Mouse (Mus musculus) midbrain, postnatal 0 days (tissue): Measurements from ENCODE around the gene Adamts1. TPM values are rescaled to one million over a fixed set of nuclear protein-coding genes. Genes with fewer than 3 reads are reported as not detected.

Source experiments
- ATAC-seq: fragments of 200-750 bp; cut with Nextera tagmentation; 2 replicates; pipeline ENCODE4 v1.8.0; 2017; ENCODE audit warnings: moderate number of reproducible peaks, mild to moderate bottlenecking, moderate TSS enrichment, moderate library complexity; ENCODE audit not compliant: low FRiP score
- DNase-seq: peaks from one replicate; pipeline ENCODE4 v3.0.0-alpha.2; 2015; ENCODE audit warnings: low spot score
- H3K27ac ChIP-seq: fragments of 300-500 bp; sonication (generic); 2 replicates; pipeline ENCODE4 v1.5.1; 2014; ENCODE audit warnings: low read depth, mild to moderate bottlenecking, low read length, mixed read lengths
- H3K27me3 ChIP-seq: fragments of 300-500 bp; sonication (generic); 2 replicates; pipeline ENCODE4 v1.6.1; 2014; ENCODE audit warnings: low read length, control low read depth, mixed read lengths; ENCODE audit not compliant: insufficient read depth
- H3K36me3 ChIP-seq: fragments of 300-500 bp; sonication (generic); 2 replicates; pipeline ENCODE4 v1.6.1; 2014; ENCODE audit warnings: low read length, control low read depth, mixed read lengths; ENCODE audit not compliant: insufficient read depth
- H3K4me1 ChIP-seq: fragments of 300-500 bp; sonication (generic); 2 replicates; pipeline ENCODE4 v1.6.1; 2014; ENCODE audit warnings: mild to moderate bottlenecking, control low read depth, antibody characterized with exemption, low read length, mixed read lengths; ENCODE audit not compliant: insufficient read depth
- H3K4me2 ChIP-seq: fragments of 300-500 bp; sonication (generic); 2 replicates; pipeline ENCODE4 v1.6.1; 2014; ENCODE audit warnings: low read depth, mild to moderate bottlenecking, low read length, mixed read lengths; ENCODE audit not compliant: poor library complexity, severe bottlenecking
- H3K4me3 ChIP-seq: fragments of 300-500 bp; sonication (generic); 2 replicates; pipeline ENCODE4 v1.5.1; 2014; ENCODE audit warnings: low read depth, mild to moderate bottlenecking, low read length, moderate library complexity
- H3K9ac ChIP-seq: fragments of 300-500 bp; sonication (generic); replicated peaks from 2 replicates; pipeline ENCODE4 v1.6.1; 2014; ENCODE audit warnings: mild to moderate bottlenecking, low read length, moderate library complexity, mixed read lengths; ENCODE audit not compliant: poor library complexity, severe bottlenecking
- H3K9me3 ChIP-seq: fragments of 300-500 bp; sonication (generic); 2 replicates; pipeline ENCODE4 v1.6.1; 2016; ENCODE audit warnings: low read length, control low read depth
- CTCF ChIP-seq: IDR thresholded peaks from 2 replicates; pipeline ENCODE4 v1.5.1; 2016; ENCODE audit warnings: antibody characterized with exemption, mild to moderate bottlenecking
- WGBS: fragments of 180-500 bp; shearing (Covaris S2); extraction: QIAGEN DNeasy Blood & Tissue Kit; methylation state at CpG from one replicate; pipeline ENCODE4 v1.1.7; 2014; 5-methylcytosine and 5-hydroxymethylcytosine counted together
- polyA plus RNA-seq: library from polyadenylated mRNA; unstranded; fragments of >200 nt; fragmentation: Nextera tagmentation; extraction: Ambion mirVana; gene quantifications from 2 replicates; pipeline ENCODE4 v1.2.1, GENCODE M21; 2015
- total RNA-seq: library from RNA; depleted of rRNA; stranded (reverse); fragments of >200 nt; gene quantifications from 2 replicates; pipeline ENCODE4 v1.2.3, GENCODE M21; 2014

Gene Adamts1
- total and polyA plus RNA-seq, 2 experiments from 2014 or later = 2.8 to 11.9 TPM

DNA sequence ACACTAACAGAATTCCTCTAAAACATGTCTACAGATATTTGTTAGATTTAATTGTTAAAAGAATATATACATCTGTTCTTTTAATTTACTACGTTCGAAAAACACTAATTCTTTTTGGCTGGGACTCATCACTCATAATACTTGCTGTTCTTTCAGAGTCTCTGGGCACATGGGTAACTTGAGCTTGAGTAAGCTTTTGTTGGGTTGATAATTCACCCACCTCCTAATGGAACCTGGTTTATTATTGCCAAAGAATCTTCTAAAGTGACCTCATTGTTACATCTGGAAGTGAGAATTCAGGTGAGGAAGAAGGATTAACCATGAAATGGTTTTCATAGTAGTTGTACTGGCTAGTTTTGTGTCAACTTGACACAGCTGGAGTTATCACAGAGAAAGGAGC lies 21.8 kb downstream of the Adamts1 start:
- Histone ChIP-seq H3K4me1 (no peaks in the 10 kb centered on the region), H3K36me3 (no peaks in the 10 kb centered on the region), H3K27me3 (no peaks in the 10 kb centered on the region), H3K27ac (no peak overlapping the region), H3K4me2 (no peak overlapping the region), H3K9me3 (no peaks in the 10 kb centered on the region), H3K9ac (no peak overlapping the region), H3K4me3 (no peak overlapping the region)
- WGBS = 89% methylated on average over 2 of the region's 2 CpGs
- no peak for ATAC-seq
- DNase-seq = no peak
- TF ChIP-seq CTCF = no peak

DNA sequence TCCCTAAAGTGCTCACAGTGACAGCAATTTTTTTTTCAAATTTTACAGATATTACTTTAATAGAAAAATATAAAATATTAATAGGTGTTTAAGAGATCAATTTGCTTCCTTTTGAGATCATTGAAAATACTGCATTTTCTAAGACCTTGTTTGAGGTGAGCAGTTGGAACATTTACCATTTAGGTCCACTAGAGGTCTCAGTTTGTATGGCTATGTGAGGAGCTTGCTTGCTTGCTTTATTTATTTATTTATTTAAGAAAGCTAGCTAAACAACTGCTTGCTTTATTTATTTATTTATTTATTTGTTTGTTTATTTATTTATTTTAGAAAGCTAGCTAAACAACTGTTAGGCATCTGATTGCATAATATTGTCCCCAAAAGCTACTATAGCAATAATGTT lies 23.1 kb downstream of the Adamts1 start:
- H3K4me2 ChIP-seq = no peak overlapping the region
- no peaks in the 10 kb centered on the region for H3K9me3 ChIP-seq
- no peak overlapping the region for H3K27ac ChIP-seq
- ATAC-seq = peak; percentile 75; the same call in 1 of the 2 replicates
- no peaks in the 10 kb centered on the region for H3K4me1 ChIP-seq
- no peak overlapping the region for H3K9ac ChIP-seq
- DNase-seq = peak; percentile 78
- no peaks in the 10 kb centered on the region for H3K27me3 ChIP-seq
- H3K4me3 ChIP-seq = no peak overlapping the region
- TF ChIP-seq CTCF = peak; percentile 80
- H3K36me3 ChIP-seq = no peaks in the 10 kb centered on the region

DNA sequence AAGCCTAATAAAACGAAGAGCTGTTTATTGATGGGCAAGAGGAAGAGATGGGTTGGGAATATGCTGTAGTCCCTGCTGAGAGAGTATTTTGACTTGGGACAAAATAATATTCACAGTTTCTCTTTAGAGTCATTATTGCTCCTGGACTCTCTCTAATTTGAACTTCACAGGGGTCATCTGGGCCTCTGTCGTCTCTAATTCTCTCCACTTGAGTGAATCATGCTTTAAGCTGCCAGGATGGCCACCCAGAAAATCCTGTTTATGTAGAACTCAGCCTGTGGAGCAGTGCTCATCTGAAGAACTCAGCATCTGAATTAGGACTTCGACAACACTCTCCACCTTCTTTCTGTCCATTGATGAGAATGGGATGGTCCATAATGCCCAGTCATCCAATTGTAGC lies 30.6 kb downstream of the Adamts1 start:
- Histone ChIP-seq H3K27ac (no peak overlapping the region), H3K4me3 (no peak overlapping the region), H3K9ac (no peak overlapping the region), H3K4me1 (no peaks in the 10 kb centered on the region), H3K4me2 (no peak overlapping the region), H3K36me3 (no peaks in the 10 kb centered on the region), H3K27me3 (no peaks in the 10 kb centered on the region), H3K9me3 (no peaks in the 10 kb centered on the region)
- no peak for ATAC-seq
- DNase-seq = peak; percentile 65
- WGBS = 60% methylated on average over 3 of the region's 3 CpGs
- TF ChIP-seq CTCF = no peak

DNA sequence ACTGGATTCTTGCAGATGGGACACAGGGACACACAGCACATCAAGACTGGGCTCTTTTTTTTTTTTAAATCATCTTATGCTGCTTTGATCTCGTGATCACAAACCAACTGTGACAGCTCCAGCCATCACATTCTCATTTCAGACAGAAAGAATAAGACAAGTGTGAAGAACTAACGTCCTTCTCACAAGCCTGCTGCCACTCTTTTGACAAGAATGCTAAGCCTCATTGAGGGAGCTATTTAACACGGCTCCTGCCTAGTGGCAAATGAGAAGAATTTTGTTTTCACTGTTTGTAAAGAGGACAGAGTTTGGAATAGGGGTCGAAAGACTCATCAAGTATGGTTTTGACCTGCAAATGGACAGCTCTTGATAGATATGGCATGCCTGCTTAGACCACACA lies 35.6 kb downstream of the Adamts1 start:
- Histone ChIP-seq H3K4me1 (no peaks in the 10 kb centered on the region), H3K27me3 (no peaks in the 10 kb centered on the region), H3K36me3 (no peaks in the 10 kb centered on the region), H3K9me3 (no peaks in the 10 kb centered on the region), H3K9ac (no peak overlapping the region), H3K4me2 (no peak overlapping the region), H3K4me3 (no peak overlapping the region), H3K27ac (no peak overlapping the region)
- DNase-seq (peak; percentile 40), ATAC-seq (no peak)
- no peak for TF ChIP-seq CTCF
- 23% methylated on average over 4 of the region's 4 CpGs for WGBS

DNA sequence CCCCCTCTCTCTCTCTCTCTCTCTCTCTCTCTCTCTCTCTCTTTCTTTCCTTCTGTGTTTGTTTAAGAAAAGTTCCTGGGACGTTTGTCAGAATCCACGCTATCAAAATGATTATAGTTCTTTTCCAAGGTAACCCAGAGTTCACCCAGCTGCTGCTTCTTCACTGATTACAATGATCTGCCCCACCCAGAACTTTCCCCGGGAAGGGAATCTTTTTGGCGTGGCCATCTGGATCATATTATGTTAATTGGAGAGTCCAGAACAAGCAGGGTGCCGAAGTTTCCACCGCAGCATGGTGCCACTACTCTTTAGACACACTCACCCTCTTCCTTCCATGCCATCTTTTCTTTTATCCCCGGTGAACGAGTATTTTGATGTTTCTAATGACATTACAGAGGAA lies 37.2 kb downstream of the Adamts1 start:
- H3K27ac ChIP-seq = no peak overlapping the region
- H3K4me3 ChIP-seq = no peak overlapping the region
- DNase-seq = no peak
- no peaks in the 10 kb centered on the region for H3K36me3 ChIP-seq
- H3K9ac ChIP-seq = no peak overlapping the region
- no peak overlapping the region for H3K4me2 ChIP-seq
- no peaks in the 10 kb centered on the region for H3K4me1 ChIP-seq
- 63% methylated on average over 8 of the region's 8 CpGs for WGBS
- no peaks in the 10 kb centered on the region for H3K9me3 ChIP-seq
- no peaks in the 10 kb centered on the region for H3K27me3 ChIP-seq
- no peak for TF ChIP-seq CTCF
- no peak for ATAC-seq

DNA sequence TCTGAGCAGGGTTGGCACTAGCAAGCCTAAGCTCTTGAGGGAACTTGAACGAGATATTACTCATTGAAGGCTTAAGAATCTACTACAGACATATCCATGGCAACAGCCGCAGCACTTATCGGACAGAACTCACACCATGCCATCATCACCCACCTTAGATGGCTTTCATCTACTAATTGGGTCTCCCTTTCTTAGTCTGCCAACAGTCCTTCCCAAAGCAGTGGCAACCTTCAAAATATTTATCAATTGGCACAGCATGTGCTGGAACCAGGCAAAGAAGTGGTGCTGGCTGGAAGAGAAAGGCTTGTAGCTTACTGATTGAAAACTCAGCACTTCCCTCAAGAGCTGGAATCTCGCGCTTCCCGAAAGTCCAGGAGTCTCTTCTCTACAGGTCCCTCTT lies 37.7 kb downstream of the Adamts1 start:
- no peak overlapping the region for H3K4me2 ChIP-seq
- no peak for ATAC-seq
- H3K27me3 ChIP-seq = no peaks in the 10 kb centered on the region
- 76% methylated on average over 6 of the region's 6 CpGs for WGBS
- no peaks in the 10 kb centered on the region for H3K36me3 ChIP-seq
- H3K4me1 ChIP-seq = no peaks in the 10 kb centered on the region
- no peak overlapping the region for H3K9ac ChIP-seq
- TF ChIP-seq CTCF = no peak
- no peak overlapping the region for H3K4me3 ChIP-seq
- H3K27ac ChIP-seq = no peak overlapping the region
- DNase-seq = no peak
- H3K9me3 ChIP-seq = no peaks in the 10 kb centered on the region
